Mouse (Mus musculus) kidney, postnatal 0 days (tissue): Measurements from ENCODE around the gene Hivep2. TPM values are rescaled to one million over a fixed set of nuclear protein-coding genes. Genes with fewer than 3 reads are reported as not detected.

Source experiments
- ATAC-seq: fragments of 200-750 bp; cut with Nextera tagmentation; replicated peaks from 2 replicates; pipeline ENCODE4 v1.8.0; 2017; ENCODE audit warnings: low read depth, moderate number of reproducible peaks, moderate TSS enrichment, moderate library complexity; ENCODE audit not compliant: low FRiP score
- DNase-seq: peaks from one replicate; pipeline ENCODE4 v3.0.0-alpha.2; 2016; ENCODE audit warnings: low spot score
- H3K27ac ChIP-seq: fragments of 300-500 bp; sonication (generic); 2 replicates; pipeline ENCODE4 v1.5.1; 2014; ENCODE audit warnings: mild to moderate bottlenecking
- H3K27me3 ChIP-seq: fragments of 300-500 bp; sonication (generic); 2 replicates; pipeline ENCODE4 v1.6.1; 2014; ENCODE audit warnings: low read length, mixed read lengths; ENCODE audit not compliant: insufficient read depth
- H3K36me3 ChIP-seq: fragments of 300-500 bp; sonication (generic); 2 replicates; pipeline ENCODE4 v1.6.1; 2014; ENCODE audit warnings: low read length, mixed read lengths; ENCODE audit not compliant: insufficient read depth
- H3K4me1 ChIP-seq: fragments of 300-500 bp; sonication (generic); replicated peaks from 2 replicates; pipeline ENCODE4 v1.6.1; 2014; ENCODE audit warnings: antibody characterized with exemption, low read length, mixed read lengths; ENCODE audit not compliant: insufficient read depth
- H3K4me2 ChIP-seq: fragments of 300-500 bp; sonication (generic); 2 replicates; pipeline ENCODE4 v1.6.1; 2014; ENCODE audit warnings: mild to moderate bottlenecking, low read length, moderate library complexity, mixed read lengths
- H3K4me3 ChIP-seq: fragments of 300-500 bp; sonication (generic); replicated peaks from 2 replicates; pipeline ENCODE4 v1.5.1; 2014; ENCODE audit warnings: low read depth, low read length
- H3K9ac ChIP-seq: fragments of 300-500 bp; sonication (generic); 2 replicates; pipeline ENCODE4 v1.6.1; 2014; ENCODE audit warnings: low read depth, low read length
- H3K9me3 ChIP-seq: fragments of 300-500 bp; sonication (generic); replicated peaks from 2 replicates; pipeline ENCODE4 v1.6.1; 2016; ENCODE audit warnings: low read length, inconsistent platforms, mixed read lengths
- CTCF ChIP-seq: IDR thresholded peaks from 2 replicates; pipeline ENCODE4 v1.5.1; 2016; ENCODE audit warnings: antibody characterized with exemption, low read depth, mild to moderate bottlenecking, moderate library complexity
- WGBS: fragments of 180-500 bp; shearing (Covaris S2); extraction: QIAGEN DNeasy Blood & Tissue Kit; methylation state at CpG from one replicate; pipeline ENCODE4 v1.1.7; 2014; 5-methylcytosine and 5-hydroxymethylcytosine counted together
- polyA plus RNA-seq: library from polyadenylated mRNA; unstranded; fragments of >200 nt; fragmentation: Nextera tagmentation; extraction: Ambion mirVana; gene quantifications from 2 replicates; pipeline ENCODE4 v1.2.1, GENCODE M21; 2015

Hivep2 gene
- polyA plus RNA-seq, 1 experiment from 2014 or later: 3.4 TPM

DNA sequence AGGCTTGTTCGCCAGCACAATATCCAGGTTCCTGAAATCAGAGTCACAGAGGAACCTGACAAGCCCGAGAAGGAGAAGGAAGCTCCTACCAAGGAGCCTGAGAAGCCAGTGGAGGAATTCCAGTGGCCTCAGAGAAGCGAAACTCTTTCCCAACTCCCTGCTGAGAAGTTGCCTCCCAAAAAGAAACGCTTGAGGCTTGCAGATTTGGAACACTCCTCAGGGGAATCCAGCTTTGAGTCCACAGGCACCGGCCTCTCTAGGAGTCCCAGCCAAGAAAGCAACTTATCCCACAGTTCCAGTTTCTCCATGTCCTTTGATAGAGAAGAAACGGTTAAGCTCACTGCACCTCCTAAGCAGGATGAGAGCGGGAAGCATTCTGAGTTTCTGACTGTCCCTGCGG, 164.4 kb downstream of the Hivep2 start:
- WGBS: 68% methylated on average over 8 of the region's 8 CpGs
- ATAC-seq: no peak
- Histone ChIP-seq H3K4me3 (no peak overlapping the region), H3K27ac (no peak overlapping the region), H3K36me3 (peaks cover 24% of the 10 kb centered on the region; the same call in 1 of the 2 replicates), H3K9me3 (no peaks in the 10 kb centered on the region), H3K4me1 (no peaks in the 10 kb centered on the region), H3K4me2 (no peak overlapping the region), H3K27me3 (no peaks in the 10 kb centered on the region), H3K9ac (no peak overlapping the region)
- TF ChIP-seq CTCF: no peak
- no peak for DNase-seq

DNA sequence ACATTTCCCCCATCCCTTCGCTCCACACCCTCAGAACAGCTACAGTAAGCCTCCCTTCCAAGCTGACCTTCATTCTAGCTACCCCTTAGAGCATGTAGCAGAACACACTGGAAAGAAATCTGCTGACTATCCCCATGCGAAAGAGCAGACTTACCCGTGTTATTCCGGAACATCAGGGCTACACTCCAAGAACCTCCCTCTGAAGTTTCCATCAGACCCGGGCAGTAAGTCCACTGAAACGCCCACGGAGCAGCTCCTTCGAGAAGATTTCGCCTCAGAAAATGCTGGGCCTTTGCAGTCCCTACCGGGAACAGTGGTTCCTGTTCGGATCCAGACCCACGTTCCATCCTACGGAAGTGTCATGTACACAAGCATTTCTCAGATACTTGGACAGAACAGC, 165.4 kb downstream of the Hivep2 start:
- H3K4me1 ChIP-seq: no peaks in the 10 kb centered on the region
- H3K27ac ChIP-seq: no peak overlapping the region
- TF ChIP-seq CTCF: no peak
- no peaks in the 10 kb centered on the region for H3K9me3 ChIP-seq
- no peak overlapping the region for H3K9ac ChIP-seq
- no peak overlapping the region for H3K4me2 ChIP-seq
- WGBS: 94% methylated on average over 13 of the region's 13 CpGs
- peaks cover 24% of the 10 kb centered on the region; the same call in 1 of the 2 replicates for H3K36me3 ChIP-seq
- no peak for ATAC-seq
- no peak overlapping the region for H3K4me3 ChIP-seq
- H3K27me3 ChIP-seq: no peaks in the 10 kb centered on the region
- no peak for DNase-seq

DNA sequence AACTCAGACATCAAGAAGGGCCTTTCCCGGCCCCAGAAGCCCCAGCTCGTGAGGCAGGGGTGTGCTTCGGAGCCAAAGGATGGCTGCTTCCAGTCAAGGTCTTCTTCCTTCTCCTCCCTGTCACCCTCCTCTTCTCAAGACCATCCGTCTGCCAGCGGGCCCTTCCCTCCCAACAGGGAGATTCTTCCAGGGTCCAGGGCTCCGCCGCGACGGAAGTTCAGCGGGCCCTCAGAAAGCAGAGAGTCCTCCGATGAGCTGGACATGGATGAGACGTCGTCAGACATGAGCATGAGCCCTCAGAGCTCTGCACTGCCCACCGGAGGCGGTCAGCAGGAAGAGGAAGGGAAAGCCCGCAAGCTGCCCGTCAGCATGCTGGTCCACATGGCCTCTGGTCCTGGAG, 166.2 kb downstream of the Hivep2 start:
- Histone ChIP-seq H3K4me1 (no peaks in the 10 kb centered on the region), H3K9ac (no peak overlapping the region), H3K4me2 (no peak overlapping the region), H3K36me3 (peaks cover 24% of the 10 kb centered on the region; the same call in 1 of the 2 replicates), H3K9me3 (no peaks in the 10 kb centered on the region), H3K4me3 (no peak overlapping the region), H3K27ac (no peak overlapping the region), H3K27me3 (no peaks in the 10 kb centered on the region)
- DNase-seq: no peak
- no peak for TF ChIP-seq CTCF
- 87% methylated on average over 17 of the region's 17 CpGs for WGBS
- no peak for ATAC-seq

DNA sequence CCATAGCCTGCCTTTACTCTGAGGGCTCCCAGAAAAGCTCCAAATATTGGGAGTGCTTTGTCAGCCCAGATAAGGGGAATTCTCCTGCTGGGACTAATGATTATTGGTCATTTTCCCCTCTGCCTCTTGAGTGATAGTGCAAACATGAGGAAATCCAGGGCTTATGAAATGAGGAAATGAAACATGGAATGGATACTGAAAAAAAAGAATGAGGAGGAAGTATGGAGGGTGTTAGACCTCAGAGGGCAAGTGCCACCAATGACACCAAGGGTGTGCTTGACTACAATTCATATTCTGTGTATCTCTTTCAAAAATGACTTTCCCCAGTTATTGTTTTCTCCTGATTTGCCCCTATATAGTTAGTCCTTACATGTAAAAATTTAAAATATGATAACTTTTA, 167.1 kb downstream of the Hivep2 start:
- Histone ChIP-seq H3K4me1 (no peaks in the 10 kb centered on the region), H3K36me3 (peaks cover 18% of the 10 kb centered on the region; the same call in 1 of the 2 replicates), H3K9me3 (no peaks in the 10 kb centered on the region), H3K4me3 (no peak overlapping the region), H3K27ac (no peak overlapping the region), H3K27me3 (no peaks in the 10 kb centered on the region), H3K4me2 (no peak overlapping the region), H3K9ac (no peak overlapping the region)
- DNase-seq (no peak), ATAC-seq (no peak)
- no peak for TF ChIP-seq CTCF

DNA sequence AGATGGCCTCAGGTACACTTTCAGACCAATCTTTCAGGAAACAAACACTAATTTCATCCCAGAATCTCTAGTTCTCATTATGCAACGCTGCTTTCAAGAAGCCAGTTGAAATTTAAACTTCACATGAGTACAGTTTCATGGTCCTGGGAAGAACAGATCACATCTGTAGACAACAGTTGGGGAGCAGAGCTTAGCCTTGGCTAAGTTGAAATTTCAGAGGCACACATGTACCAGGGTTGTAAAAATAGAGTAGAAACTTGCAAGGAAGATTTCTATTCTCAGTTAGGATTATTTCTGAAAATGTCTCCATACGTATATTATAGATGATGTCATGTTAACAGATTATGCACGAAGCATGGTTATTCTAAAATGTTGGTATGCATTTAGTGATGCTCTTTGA, 172.8 kb downstream of the Hivep2 start:
- no peaks in the 10 kb centered on the region for H3K9me3 ChIP-seq
- no peaks in the 10 kb centered on the region for H3K4me1 ChIP-seq
- H3K4me3 ChIP-seq: no peak overlapping the region
- H3K36me3 ChIP-seq: 0 out of 2 replicates have a peak, but pooled peaks cover 9% of the 10 kb centered on the region
- H3K27ac ChIP-seq: no peak overlapping the region
- 89% methylated on average over 3 of the region's 3 CpGs for WGBS
- H3K4me2 ChIP-seq: no peak overlapping the region
- TF ChIP-seq CTCF: no peak
- ATAC-seq (no peak), DNase-seq (no peak)
- no peak overlapping the region for H3K9ac ChIP-seq
- H3K27me3 ChIP-seq: no peaks in the 10 kb centered on the region

DNA sequence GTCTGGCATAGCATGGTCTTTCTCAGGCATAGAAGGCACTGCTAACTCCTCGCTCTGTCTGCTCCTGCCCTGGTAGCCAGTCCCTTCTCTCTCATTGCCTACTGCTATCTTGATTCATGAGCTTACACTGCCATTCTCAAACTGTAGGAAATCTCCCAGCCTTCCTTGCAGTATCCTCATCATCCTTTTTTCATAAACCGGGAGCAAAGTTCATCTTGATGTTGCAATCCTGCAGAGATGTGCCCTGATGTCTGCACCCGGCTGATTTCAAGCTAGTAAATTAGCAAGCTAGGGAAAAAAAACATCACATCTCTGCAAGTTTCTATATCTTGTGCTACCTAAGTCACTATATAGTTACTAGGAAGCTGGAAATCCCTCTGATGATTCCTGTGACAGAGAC, 179.0 kb downstream of the Hivep2 start:
- ATAC-seq: no peak

DNA sequence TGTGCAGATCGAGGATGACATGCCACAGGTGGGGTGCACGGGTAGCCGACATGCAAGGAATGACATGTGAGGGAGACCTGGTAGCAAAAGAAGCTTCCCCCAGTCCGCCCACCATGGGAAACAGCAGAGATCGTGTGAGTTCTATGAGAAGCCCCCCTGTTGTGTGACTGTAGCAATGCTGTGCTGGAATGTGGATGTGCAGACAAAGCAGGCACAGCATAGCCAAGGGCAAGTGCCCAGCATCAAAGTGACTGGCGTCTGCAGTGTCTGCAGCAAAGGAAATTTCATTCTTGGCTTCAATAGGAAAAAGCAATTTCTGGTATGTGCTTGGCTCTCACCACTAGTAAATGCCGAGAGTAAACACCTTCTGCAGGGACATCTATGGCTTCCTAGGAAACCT, 199.0 kb downstream of the Hivep2 start:
- Histone ChIP-seq H3K4me1 (no peaks in the 10 kb centered on the region; the same call in 1 of the 2 replicates), H3K36me3 (no peaks in the 10 kb centered on the region), H3K9ac (no peak overlapping the region), H3K9me3 (no peaks in the 10 kb centered on the region), H3K27ac (no peak overlapping the region), H3K4me2 (no peak overlapping the region), H3K4me3 (no peak overlapping the region), H3K27me3 (no peaks in the 10 kb centered on the region)
- WGBS: 61% methylated on average over 7 of the region's 7 CpGs
- no peak for ATAC-seq
- no peak for DNase-seq
- no peak for TF ChIP-seq CTCF

More for the DNA sequence above, 179.0 kb downstream of the Hivep2 start:
- H3K4me1 ChIP-seq: no peaks in the 10 kb centered on the region
- no peak for TF ChIP-seq CTCF
- no peak overlapping the region for H3K4me2 ChIP-seq
- no peak overlapping the region for H3K4me3 ChIP-seq
- no peaks in the 10 kb centered on the region for H3K27me3 ChIP-seq
- no peak overlapping the region for H3K9ac ChIP-seq
- no peak for DNase-seq
- 0 out of 2 replicates have a peak, but pooled peaks cover 11% of the 10 kb centered on the region for H3K36me3 ChIP-seq
- H3K9me3 ChIP-seq: no peaks in the 10 kb centered on the region
- 83% methylated on average over 3 of the region's 3 CpGs for WGBS
- no peak overlapping the region for H3K27ac ChIP-seq
